Mouse (Mus musculus) embryonic facial prominence, embryonic 13.5 days (tissue): ENCODE results near the gene Rpia. TPM values are rescaled to one million over a fixed set of nuclear protein-coding genes. Genes with fewer than 3 reads are reported as not detected.

Source experiments
- ATAC-seq: fragments of 200-750 bp; cut with Nextera tagmentation; 2 replicates; pipeline ENCODE4 v1.8.0; 2017; ENCODE audit warnings: low read depth; ENCODE audit not compliant: insufficient number of reproducible peaks, insufficient read depth, low FRiP score, low TSS enrichment
- H3K27ac ChIP-seq: fragments of 300-500 bp; sonication (generic); 2 replicates; pipeline ENCODE4 v1.5.1; 2015; ENCODE audit warnings: moderate library complexity, mild to moderate bottlenecking, inconsistent platforms
- H3K27me3 ChIP-seq: fragments of 300-500 bp; sonication (generic); 2 replicates; pipeline ENCODE4 v1.6.1; 2015; ENCODE audit warnings: mild to moderate bottlenecking, inconsistent platforms
- H3K36me3 ChIP-seq: fragments of 300-500 bp; sonication (generic); 2 replicates; pipeline ENCODE4 v1.6.1; 2015; ENCODE audit warnings: mild to moderate bottlenecking, inconsistent platforms
- H3K4me1 ChIP-seq: fragments of 300-500 bp; sonication (generic); 2 replicates; pipeline ENCODE4 v1.6.1; 2015; ENCODE audit warnings: inconsistent platforms
- H3K4me2 ChIP-seq: fragments of 300-500 bp; sonication (generic); 2 replicates; pipeline ENCODE4 v1.6.1; 2015; ENCODE audit warnings: moderate library complexity, mild to moderate bottlenecking, inconsistent platforms
- H3K4me3 ChIP-seq: fragments of 300-500 bp; sonication (generic); 2 replicates; pipeline ENCODE4 v1.5.1; 2015; ENCODE audit warnings: mild to moderate bottlenecking, inconsistent platforms
- H3K9ac ChIP-seq: fragments of 300-500 bp; sonication (generic); 2 replicates; pipeline ENCODE4 v1.6.1; 2015; ENCODE audit warnings: mild to moderate bottlenecking, inconsistent platforms
- H3K9me3 ChIP-seq: fragments of 300-500 bp; sonication (generic); 2 replicates; pipeline ENCODE4 v1.6.1; 2016; ENCODE audit warnings: inconsistent platforms
- WGBS: fragments of 180-500 bp; shearing (Covaris S2); methylation state at CpG from one replicate; pipeline ENCODE4 v1.1.7; 2015; ENCODE audit warnings: mixed read lengths; 5-methylcytosine and 5-hydroxymethylcytosine counted together
- polyA plus RNA-seq: library from polyadenylated mRNA; unstranded; fragments of >200 nt; fragmentation: Nextera tagmentation; extraction: Ambion mirVana; gene quantifications from 2 replicates; pipeline ENCODE4 v1.2.1, GENCODE M21; 2015

Gene Rpia
- polyA plus RNA-seq, 1 experiment from 2014 or later = 3.6 TPM

- no peaks in the 10 kb centered on the region for H3K27me3 ChIP-seq
- H3K9me3 ChIP-seq = no peaks in the 10 kb centered on the region
- no peak overlapping the region for H3K9ac ChIP-seq
- no peak overlapping the region for H3K4me2 ChIP-seq
- no peaks in the 10 kb centered on the region for H3K36me3 ChIP-seq
- H3K4me1 ChIP-seq = peaks cover 3% of the 10 kb centered on the region; the same call in 1 of the 2 replicates
- no peak for ATAC-seq
- H3K4me3 ChIP-seq = no peak overlapping the region
- WGBS = 93% methylated on average over 5 of the region's 5 CpGs
- no peak overlapping the region for H3K27ac ChIP-seq
Measured at GRCm38 (mm10) chr6:70747702-70748101, 44.3 kb downstream of the Rpia start.

GRCm38 (mm10) chr6:70743902-70744301, 48.1 kb downstream of the Rpia start:
- Histone ChIP-seq H3K27ac (no peak overlapping the region), H3K4me3 (no peak overlapping the region), H3K9ac (no peak overlapping the region), H3K27me3 (no peaks in the 10 kb centered on the region), H3K9me3 (no peaks in the 10 kb centered on the region), H3K4me2 (no peak overlapping the region), H3K4me1 (no peaks in the 10 kb centered on the region), H3K36me3 (no peaks in the 10 kb centered on the region)
- no peak for ATAC-seq
- WGBS = 64% methylated on average over 5 of the region's 5 CpGs

GRCm38 (mm10) chr6:70742833-70743232, 49.2 kb downstream of the Rpia start:
- Histone ChIP-seq H3K36me3 (no peaks in the 10 kb centered on the region), H3K4me3 (no peak overlapping the region), H3K4me2 (no peak overlapping the region), H3K4me1 (no peaks in the 10 kb centered on the region), H3K27ac (no peak overlapping the region), H3K9ac (no peak overlapping the region), H3K27me3 (no peaks in the 10 kb centered on the region), H3K9me3 (no peaks in the 10 kb centered on the region)
- 84% methylated on average over 4 of the region's 4 CpGs for WGBS
- ATAC-seq = no peak

GRCm38 (mm10) chr6:70740535-70740934, 51.5 kb downstream of the Rpia start:
- H3K27me3 ChIP-seq = no peaks in the 10 kb centered on the region

GRCm38 (mm10) chr6:70739456-70739855, 52.6 kb downstream of the Rpia start:
- no peaks in the 10 kb centered on the region for H3K27me3 ChIP-seq
- H3K27ac ChIP-seq = no peak overlapping the region
- H3K4me3 ChIP-seq = no peak overlapping the region
- H3K4me2 ChIP-seq = no peak overlapping the region
- no peaks in the 10 kb centered on the region for H3K9me3 ChIP-seq
- ATAC-seq = no peak
- 70% methylated on average over 1 of the region's 1 CpGs for WGBS
- no peaks in the 10 kb centered on the region for H3K36me3 ChIP-seq
- H3K4me1 ChIP-seq = no peaks in the 10 kb centered on the region
- no peak overlapping the region for H3K9ac ChIP-seq

More at GRCm38 (mm10) chr6:70740535-70740934, 51.5 kb downstream of the Rpia start:
- no peak overlapping the region for H3K27ac ChIP-seq
- ATAC-seq = no peak
- no peak overlapping the region for H3K4me3 ChIP-seq
- no peaks in the 10 kb centered on the region for H3K4me1 ChIP-seq
- no peak overlapping the region for H3K9ac ChIP-seq
- no peak overlapping the region for H3K4me2 ChIP-seq
- H3K9me3 ChIP-seq = no peaks in the 10 kb centered on the region
- no peaks in the 10 kb centered on the region for H3K36me3 ChIP-seq

- H3K9ac ChIP-seq = no peak overlapping the region
- 89% methylated on average over 2 of the region's 2 CpGs for WGBS
Measured at GRCm38 (mm10) chr6:70735528-70735927, 56.5 kb downstream of the Rpia start.

GRCm38 (mm10) chr6:70730828-70731227, 61.2 kb downstream of the Rpia start:
- H3K9me3 ChIP-seq = no peaks in the 10 kb centered on the region
- no peak overlapping the region for H3K4me2 ChIP-seq
- no peaks in the 10 kb centered on the region for H3K4me1 ChIP-seq
- no peak overlapping the region for H3K9ac ChIP-seq
- no peak overlapping the region for H3K4me3 ChIP-seq
- ATAC-seq = no peak
- no peaks in the 10 kb centered on the region for H3K36me3 ChIP-seq
- H3K27me3 ChIP-seq = no peaks in the 10 kb centered on the region
- H3K27ac ChIP-seq = no peak overlapping the region

More at GRCm38 (mm10) chr6:70735528-70735927, 56.5 kb downstream of the Rpia start:
- no peaks in the 10 kb centered on the region for H3K36me3 ChIP-seq
- H3K9me3 ChIP-seq = no peaks in the 10 kb centered on the region
- no peak overlapping the region for H3K27ac ChIP-seq
- no peaks in the 10 kb centered on the region for H3K27me3 ChIP-seq
- no peak for ATAC-seq
- H3K4me3 ChIP-seq = no peak overlapping the region
- no peaks in the 10 kb centered on the region for H3K4me1 ChIP-seq
- H3K4me2 ChIP-seq = no peak overlapping the region

- H3K9ac ChIP-seq = no peak overlapping the region
- H3K27ac ChIP-seq = no peak overlapping the region
- H3K4me1 ChIP-seq = no peaks in the 10 kb centered on the region
- 86% methylated on average over 1 of the region's 1 CpGs for WGBS
- no peaks in the 10 kb centered on the region for H3K27me3 ChIP-seq
- no peak overlapping the region for H3K4me2 ChIP-seq
- no peak overlapping the region for H3K4me3 ChIP-seq
- ATAC-seq = no peak
- H3K9me3 ChIP-seq = no peaks in the 10 kb centered on the region
- H3K36me3 ChIP-seq = no peaks in the 10 kb centered on the region
Measured at GRCm38 (mm10) chr6:70729125-70729524, 62.9 kb downstream of the Rpia start.

- Histone ChIP-seq H3K4me3 (no peak overlapping the region), H3K9ac (no peak overlapping the region), H3K27me3 (no peaks in the 10 kb centered on the region), H3K4me2 (no peak overlapping the region), H3K4me1 (no peaks in the 10 kb centered on the region), H3K36me3 (no peaks in the 10 kb centered on the region), H3K27ac (no peak overlapping the region), H3K9me3 (no peaks in the 10 kb centered on the region)
- 76% methylated on average over 4 of the region's 4 CpGs for WGBS
- ATAC-seq = no peak
Measured at GRCm38 (mm10) chr6:70727094-70727721, 64.8 kb downstream of the Rpia start.

GRCm38 (mm10) chr6:70725639-70726038, 66.4 kb downstream of the Rpia start:
- H3K9me3 ChIP-seq = no peaks in the 10 kb centered on the region
- 60% methylated on average over 2 of the region's 2 CpGs for WGBS
- H3K27me3 ChIP-seq = no peaks in the 10 kb centered on the region
- no peaks in the 10 kb centered on the region for H3K4me1 ChIP-seq
- no peak for ATAC-seq
- no peak overlapping the region for H3K27ac ChIP-seq
- no peak overlapping the region for H3K9ac ChIP-seq
- H3K36me3 ChIP-seq = no peaks in the 10 kb centered on the region
- H3K4me3 ChIP-seq = no peak overlapping the region
- H3K4me2 ChIP-seq = no peak overlapping the region

GRCm38 (mm10) chr6:70724722-70725121, 67.3 kb downstream of the Rpia start:
- Histone ChIP-seq H3K4me1 (no peaks in the 10 kb centered on the region), H3K36me3 (no peaks in the 10 kb centered on the region), H3K9ac (no peak overlapping the region), H3K27me3 (no peaks in the 10 kb centered on the region), H3K27ac (no peak overlapping the region), H3K9me3 (no peaks in the 10 kb centered on the region), H3K4me3 (no peak overlapping the region), H3K4me2 (no peak overlapping the region)
- 93% methylated on average over 13 of the region's 13 CpGs for WGBS
- ATAC-seq = no peak

GRCm38 (mm10) chr6:70722298-70722697, 69.7 kb downstream of the Rpia start:
- Histone ChIP-seq H3K27me3 (no peaks in the 10 kb centered on the region), H3K9ac (no peak overlapping the region), H3K4me3 (no peak overlapping the region), H3K36me3 (no peaks in the 10 kb centered on the region), H3K27ac (no peak overlapping the region), H3K9me3 (no peaks in the 10 kb centered on the region), H3K4me2 (no peak overlapping the region), H3K4me1 (no peaks in the 10 kb centered on the region)
- WGBS = 90% methylated on average over 7 of the region's 7 CpGs
- ATAC-seq = no peak
